Mouse (Mus musculus) CD4-positive, CD25-positive, alpha-beta regulatory T cell (primary cell): ENCODE measurements around the gene Ano5. TPM values are rescaled to one million over a fixed set of nuclear protein-coding genes. Genes with fewer than 3 reads are reported as not detected.

Experiments
- polyA plus RNA-seq: library from polyadenylated mRNA; unstranded; fragments of 100-300 nt; shearing (Covaris generic); gene quantifications from one replicate; pipeline ENCODE4 v1.2.1, GENCODE M21; 2017

The Ano5 gene
- polyA plus RNA-seq, result 0.02 TPM

GRCm38 (mm10) chr7:51510671-51511651 lies at the start of gene Ano5:
Gene Ano5 (plus strand): TSS chr7:51511029.

GRCm38 (mm10) chr7:51621694-51622145 lies 110.9 kb downstream of the Ano5 start, which contains the start of gene Slc17a6:
Gene Slc17a6 (plus strand): TSS chr7:51622006.

Other genes starting within 250 kb of the Ano5 start
- gene Slc17a6, start 111.0 kb downstream of the Ano5 start, polyA plus RNA-seq, result not detected